Mouse (Mus musculus) embryonic facial prominence, embryonic 10.5 days (tissue): ENCODE measurements at regions not wholly inside any gene's neighbourhood (a gene's known extent, or its start where the extent isn't known, plus 50 kb on each side); places are given as distances from the start of the nearest gene placed in this dataset.
"Not testable (repeated sequence)": the region's sequence is repeated elsewhere in the genome, so short reads cannot be mapped to it uniquely, and the experiment has no call there.

ENCODE experiments used
- DNase-seq: peaks from one replicate; pipeline ENCODE4 v3.0.0-alpha.2; 2017; ENCODE audit warnings: low spot score
- H3K27ac ChIP-seq: fragments of 300-500 bp; sonication (generic); replicated peaks from 2 replicates; pipeline ENCODE4 v1.5.1; 2016; ENCODE audit warnings: mild to moderate bottlenecking
- H3K27me3 ChIP-seq: fragments of 300-500 bp; sonication (generic); replicated peaks from 2 replicates; pipeline ENCODE4 v1.6.1; 2016; ENCODE audit warnings: low read depth, mild to moderate bottlenecking; ENCODE audit not compliant: poor library complexity, severe bottlenecking
- H3K36me3 ChIP-seq: fragments of 300-500 bp; sonication (generic); replicated peaks from 2 replicates; pipeline ENCODE4 v1.6.1; 2016; ENCODE audit warnings: mild to moderate bottlenecking, moderate library complexity
- H3K4me1 ChIP-seq: fragments of 300-500 bp; sonication (generic); 2 replicates; pipeline ENCODE4 v1.6.1; 2016
- H3K4me3 ChIP-seq: fragments of 300-500 bp; sonication (generic); 2 replicates; pipeline ENCODE4 v1.5.1; 2016; ENCODE audit warnings: mild to moderate bottlenecking, moderate library complexity
- H3K9me3 ChIP-seq: fragments of 300-500 bp; sonication (generic); 2 replicates; pipeline ENCODE4 v1.6.1; 2016; ENCODE audit warnings: mild to moderate bottlenecking
- WGBS: fragments of 180-500 bp; shearing (Covaris S2); methylation state at CpG from one replicate; pipeline ENCODE4 v1.1.7; 2016; 5-methylcytosine and 5-hydroxymethylcytosine counted together

GRCm38 (mm10) chr1:107677404-107677803 lies 87.6 kb downstream of the Serpinb8 start:
- DNase-seq: no peak
- Histone ChIP-seq H3K4me3 (no peak overlapping the region), H3K27me3 (no peaks in the 10 kb centered on the region), H3K36me3 (no peaks in the 10 kb centered on the region), H3K9me3 (no peaks in the 10 kb centered on the region), H3K27ac (no peak overlapping the region), H3K4me1 (no peaks in the 10 kb centered on the region)
- 73% methylated on average over 2 of the region's 2 CpGs for WGBS

- DNase-seq: no peak
- Histone ChIP-seq H3K4me1 (no peaks in the 10 kb centered on the region), H3K36me3 (no peaks in the 10 kb centered on the region), H3K27ac (no peak overlapping the region), H3K27me3 (no peaks in the 10 kb centered on the region), H3K9me3 (no peaks in the 10 kb centered on the region), H3K4me3 (no peak overlapping the region)
- 23% methylated on average over 2 of the region's 2 CpGs for WGBS
Measured at GRCm38 (mm10) chr1:107696858-107697257, 107.1 kb downstream of the Serpinb8 start.

- DNase-seq: no peak
- no peak overlapping the region for H3K4me3 ChIP-seq
- no peaks in the 10 kb centered on the region for H3K4me1 ChIP-seq
- H3K9me3 ChIP-seq: no peaks in the 10 kb centered on the region
- H3K27me3 ChIP-seq: no peaks in the 10 kb centered on the region
- no peak overlapping the region for H3K27ac ChIP-seq
- H3K36me3 ChIP-seq: no peaks in the 10 kb centered on the region
Measured at GRCm38 (mm10) chr1:107706108-107706548, 116.3 kb downstream of the Serpinb8 start.

GRCm38 (mm10) chr1:107708601-107709000 lies 118.8 kb downstream of the Serpinb8 start:
- Histone ChIP-seq H3K27me3 (no peaks in the 10 kb centered on the region), H3K36me3 (no peaks in the 10 kb centered on the region), H3K4me3 (no peak overlapping the region), H3K27ac (no peak overlapping the region), H3K4me1 (no peaks in the 10 kb centered on the region), H3K9me3 (no peaks in the 10 kb centered on the region)
- WGBS: 90% methylated on average over 5 of the region's 5 CpGs
- no peak for DNase-seq

GRCm38 (mm10) chr1:107714869-107715268 lies 125.1 kb downstream of the Serpinb8 start:
- no peaks in the 10 kb centered on the region for H3K36me3 ChIP-seq
- DNase-seq: no peak
- 82% methylated on average over 1 of the region's 1 CpGs for whole genome bisulfite sequencing
- H3K27ac ChIP-seq: no peak overlapping the region
- no peaks in the 10 kb centered on the region for H3K27me3 ChIP-seq
- no peaks in the 10 kb centered on the region for H3K9me3 ChIP-seq
- H3K4me3 ChIP-seq: no peak overlapping the region
- H3K4me1 ChIP-seq: 0 out of 2 replicates have a peak, but pooled peaks cover 6% of the 10 kb centered on the region

GRCm38 (mm10) chr1:107719304-107719703 lies 129.5 kb downstream of the Serpinb8 start:
- Histone ChIP-seq H3K27ac (no peak overlapping the region), H3K4me1 (0 out of 2 replicates have a peak, but pooled peaks cover 6% of the 10 kb centered on the region), H3K9me3 (no peaks in the 10 kb centered on the region), H3K36me3 (no peaks in the 10 kb centered on the region), H3K4me3 (no peak overlapping the region), H3K27me3 (no peaks in the 10 kb centered on the region)
- no peak for DNase-seq
- WGBS: 76% methylated on average over 5 of the region's 5 CpGs

GRCm38 (mm10) chr1:107728113-107728839 lies 138.5 kb downstream of the Serpinb8 start:
- Histone ChIP-seq H3K27ac (no peak overlapping the region), H3K36me3 (no peaks in the 10 kb centered on the region), H3K9me3 (no peaks in the 10 kb centered on the region), H3K4me1 (no peaks in the 10 kb centered on the region), H3K27me3 (no peaks in the 10 kb centered on the region), H3K4me3 (no peak overlapping the region)
- no peak for DNase-seq
- 84% methylated on average over 11 of the region's 11 CpGs for whole genome bisulfite sequencing

GRCm38 (mm10) chr1:107765307-107765706 lies 175.5 kb downstream of the Serpinb8 start:
- 88% methylated on average over 1 of the region's 1 CpGs for WGBS
- Histone ChIP-seq H3K27me3 (no peaks in the 10 kb centered on the region), H3K36me3 (no peaks in the 10 kb centered on the region), H3K27ac (no peak overlapping the region), H3K4me3 (no peak overlapping the region), H3K9me3 (no peaks in the 10 kb centered on the region), H3K4me1 (no peaks in the 10 kb centered on the region)
- no peak for DNase-seq

- Histone ChIP-seq H3K36me3 (no peaks in the 10 kb centered on the region), H3K4me3 (no peak overlapping the region), H3K27me3 (no peaks in the 10 kb centered on the region), H3K9me3 (no peaks in the 10 kb centered on the region), H3K4me1 (no peaks in the 10 kb centered on the region), H3K27ac (no peak overlapping the region)
- no peak for DNase-seq
- WGBS: 63% methylated on average over 4 of the region's 4 CpGs
Measured at GRCm38 (mm10) chr1:107767198-107767947, 177.6 kb downstream of the Serpinb8 start.

GRCm38 (mm10) chr1:107772967-107773366 lies 183.2 kb downstream of the Serpinb8 start:
- no peaks in the 10 kb centered on the region for H3K27me3 ChIP-seq
- no peaks in the 10 kb centered on the region for H3K9me3 ChIP-seq
- H3K4me3 ChIP-seq: no peak overlapping the region
- H3K36me3 ChIP-seq: no peaks in the 10 kb centered on the region
- no peak for DNase-seq
- WGBS: 92% methylated on average over 2 of the region's 2 CpGs
- H3K27ac ChIP-seq: no peak overlapping the region
- H3K4me1 ChIP-seq: no peaks in the 10 kb centered on the region

GRCm38 (mm10) chr1:107783079-107783478 lies 193.3 kb downstream of the Serpinb8 start:
- 89% methylated on average over 5 of the region's 5 CpGs for WGBS

GRCm38 (mm10) chr1:107805823-107806222 lies 216.0 kb downstream of the Serpinb8 start:
- Histone ChIP-seq H3K9me3 (no peaks in the 10 kb centered on the region), H3K27ac (no peak overlapping the region), H3K4me3 (no peak overlapping the region), H3K36me3 (no peaks in the 10 kb centered on the region), H3K4me1 (no peaks in the 10 kb centered on the region), H3K27me3 (no peaks in the 10 kb centered on the region)
- 85% methylated on average over 5 of the region's 5 CpGs for WGBS
- no peak for DNase-seq

More at GRCm38 (mm10) chr1:107783079-107783478, 193.3 kb downstream of the Serpinb8 start:
- H3K27me3 ChIP-seq: no peaks in the 10 kb centered on the region
- DNase-seq: no peak
- no peaks in the 10 kb centered on the region for H3K4me1 ChIP-seq
- H3K27ac ChIP-seq: no peak overlapping the region
- H3K9me3 ChIP-seq: no peaks in the 10 kb centered on the region
- H3K4me3 ChIP-seq: no peak overlapping the region
- no peaks in the 10 kb centered on the region for H3K36me3 ChIP-seq

- WGBS: 82% methylated on average over 2 of the region's 2 CpGs
- H3K36me3 ChIP-seq, H3K27ac ChIP-seq, H3K4me1 ChIP-seq, H3K27me3 ChIP-seq, DNase-seq, H3K9me3 ChIP-seq, H3K4me3 ChIP-seq: not testable (repeated sequence)
Measured at GRCm38 (mm10) chr1:107807367-107807766, 217.6 kb downstream of the Serpinb8 start.
